Mouse (Mus musculus) midbrain, embryonic 10.5 days (tissue): ENCODE data around the gene Elp5. TPM values are rescaled to one million over a fixed set of nuclear protein-coding genes. Genes with fewer than 3 reads are reported as not detected.

Experiments used
- microRNA counts: library from miRNA; unstranded; fragments of <30 nt; microRNA quantifications from one replicate; lab custom pipeline; 2017
- microRNA-seq: library from miRNA; unstranded; fragments of <30 nt; microRNA quantifications from one replicate; pipeline ENCODE4, GENCODE M21; 2017
- polyA plus RNA-seq: library from polyadenylated mRNA; unstranded; fragments of >200 nt; fragmentation: Nextera tagmentation; extraction: Ambion mirVana; gene quantifications from 2 replicates; pipeline ENCODE4 v1.2.1, GENCODE M21; 2016

The Elp5 gene
- polyA plus RNA-seq, 1 experiment from 2014 or later: 151 TPM

MicroRNA genes within 50 kb of the gene (microRNA counts, 519-probe panel; counts per million panel counts)
- microRNA mmu-miR-324-3p (lab: Ali Mortazavi, UCI) (not detected), microRNA mmu-miR-324-5p (lab: Ali Mortazavi, UCI) (3,516 counts per million, percentile 14 among the panel's probes with 10 or more counts)

Small RNA genes within 50 kb of the gene (microRNA-seq; reads per million reads assigned to microRNA genes)
- gene Gm44349 (not detected), gene Mir324 (3,213 reads per million, percentile 87 among the genes with 10 or more reads in this experiment)

Other genes starting within 250 kb of the Elp5 start
- 25.6 and 32.2 TPM in 2 replicates for gene Polr2a, start 223.9 kb downstream of the Elp5 start, polyA plus RNA-seq
- gene Slc35g3, start 220.5 kb downstream of the Elp5 start, polyA plus RNA-seq: 0.09 TPM in 1 of 2 replicates, not detected in the other
- gene Zbtb4, start 216.6 kb downstream of the Elp5 start, polyA plus RNA-seq: 0.64 and 0.91 TPM in 2 replicates
- gene Chrnb1, start 186.6 kb downstream of the Elp5 start, polyA plus RNA-seq: 1.1 TPM in 2 replicates
- gene Fgf11, start 180.7 kb downstream of the Elp5 start, polyA plus RNA-seq: 1.0 and 1.4 TPM in 2 replicates
- 0.90 and 0.99 TPM in 2 replicates for gene Tmem102, start 176.9 kb downstream of the Elp5 start, polyA plus RNA-seq
- not detected in 2 replicates for gene Gm39566, start 167.2 kb downstream of the Elp5 start, polyA plus RNA-seq
- gene Spem2, start 164.1 kb downstream of the Elp5 start, polyA plus RNA-seq: not detected in 2 replicates
- 0.12 and 0.19 TPM in 2 replicates for gene Spem1, start 160.3 kb downstream of the Elp5 start, polyA plus RNA-seq
- 6.1 and 8.6 TPM in 2 replicates for gene Nlgn2, start 144.7 kb downstream of the Elp5 start, polyA plus RNA-seq
- gene Tmem256, start 144.0 kb downstream of the Elp5 start, polyA plus RNA-seq: 345 and 346 TPM in 2 replicates
- gene Plscr3, start 136.1 kb downstream of the Elp5 start, polyA plus RNA-seq: 70.4 and 81.8 TPM in 2 replicates
- 0.41 and 0.44 TPM in 2 replicates for gene Tnk1, start 123.8 kb downstream of the Elp5 start, polyA plus RNA-seq
- not detected in 2 replicates for gene Tmem95, start 104.5 kb downstream of the Elp5 start, polyA plus RNA-seq
- 6.4 and 7.0 TPM in 2 replicates for gene Kctd11, start 101.1 kb downstream of the Elp5 start, polyA plus RNA-seq
- gene Acap1, start 87.0 kb downstream of the Elp5 start, polyA plus RNA-seq: 1.0 and 1.2 TPM in 2 replicates
- gene 2810408A11Rik, start 81.5 kb downstream of the Elp5 start, polyA plus RNA-seq: 14.8 and 20.5 TPM in 2 replicates
- 12.8 and 14.3 TPM in 2 replicates for gene Neurl4, start 81.4 kb downstream of the Elp5 start, polyA plus RNA-seq
- gene Gps2, start 68.6 kb downstream of the Elp5 start, polyA plus RNA-seq: 98.4 and 111 TPM in 2 replicates
- 2,258 and 2,701 TPM in 2 replicates for gene Eif5a, start 60.6 kb downstream of the Elp5 start, polyA plus RNA-seq
- gene Ybx2, start 46.7 kb downstream of the Elp5 start, polyA plus RNA-seq: 2.4 and 2.8 TPM in 2 replicates
- 12.6 and 12.8 TPM in 2 replicates for gene Slc2a4, start 34.3 kb downstream of the Elp5 start, polyA plus RNA-seq
- gene Cldn7, start 17.7 kb downstream of the Elp5 start, polyA plus RNA-seq: 7.1 and 7.6 TPM in 2 replicates
- gene Ctdnep1, start 1.4 kb downstream of the Elp5 start, polyA plus RNA-seq: 20.5 and 26.3 TPM in 2 replicates
- 409 and 454 TPM in 2 replicates for gene Gabarap, start 8.6 kb upstream of the Elp5 start, polyA plus RNA-seq
- 95.1 and 96.3 TPM in 2 replicates for gene Phf23, start 13.3 kb upstream of the Elp5 start, polyA plus RNA-seq
- gene Dvl2, start 18.1 kb upstream of the Elp5 start, polyA plus RNA-seq: 52.1 and 54.1 TPM in 2 replicates
- 42.2 and 48.6 TPM in 2 replicates for gene Acadvl, start 32.9 kb upstream of the Elp5 start, polyA plus RNA-seq
- gene Dlg4, start 34.4 kb upstream of the Elp5 start, polyA plus RNA-seq: 16.6 and 23.8 TPM in 2 replicates
- 0.58 and 0.73 TPM in 2 replicates for gene Asgr1, start 71.6 kb upstream of the Elp5 start, polyA plus RNA-seq
- not detected in 2 replicates for gene Asgr2, start 110.1 kb upstream of the Elp5 start, polyA plus RNA-seq
- gene Mgl2, start 147.8 kb upstream of the Elp5 start, polyA plus RNA-seq: 0.12 TPM in 1 of 2 replicates, not detected in the other
- gene Clec10a, start 173.7 kb upstream of the Elp5 start, polyA plus RNA-seq: 0.35 and 0.61 TPM in 2 replicates
- 1.2 and 1.3 TPM in 2 replicates for gene Slc16a11, start 230.2 kb upstream of the Elp5 start, polyA plus RNA-seq
- gene Slc16a13, start 238.5 kb upstream of the Elp5 start, polyA plus RNA-seq: 16.0 and 18.9 TPM in 2 replicates
- gene Bcl6b, start 247.3 kb upstream of the Elp5 start, polyA plus RNA-seq: 4.8 and 5.0 TPM in 2 replicates